Mouse (Mus musculus) adipocyte (in vitro differentiated cells): ENCODE results near the gene Esrrg.
A peak's percentile ranks its signal among the peaks of the same experiment; 100 is the strongest.

Source experiments
- DNase-seq: peaks from one replicate; pipeline ENCODE4 v3.0.0-alpha.2; 2016; ENCODE audit warnings: low spot score

Gene Esrrg

GRCm38 (mm10) chr1:187997584-187998338 is 389.2 kb downstream of the Esrrg start:
- no peak for DNase-seq

GRCm38 (mm10) chr1:187999121-187999520 is 390.5 kb downstream of the Esrrg start:
- DNase-seq = no peak

- DNase-seq = no peak
Observed at GRCm38 (mm10) chr1:188000189-188000588, 391.6 kb downstream of the Esrrg start.

GRCm38 (mm10) chr1:188006820-188007491 is 398.4 kb downstream of the Esrrg start:
- DNase-seq = no peak

GRCm38 (mm10) chr1:188008476-188008875 is 399.9 kb downstream of the Esrrg start:
- DNase-seq = no peak

GRCm38 (mm10) chr1:188009868-188010267 is 401.3 kb downstream of the Esrrg start:
- no peak for DNase-seq

- DNase-seq = no peak
Observed at GRCm38 (mm10) chr1:188010860-188011259, 402.3 kb downstream of the Esrrg start.

GRCm38 (mm10) chr1:188014411-188014810 is 405.8 kb downstream of the Esrrg start:
- DNase-seq = no peak

GRCm38 (mm10) chr1:188017956-188018862 is 409.6 kb downstream of the Esrrg start:
- DNase-seq = no peak

GRCm38 (mm10) chr1:188029205-188029604 is 420.6 kb downstream of the Esrrg start:
- DNase-seq = no peak

- no peak for DNase-seq
Observed at GRCm38 (mm10) chr1:188030116-188030515, 421.5 kb downstream of the Esrrg start.

- no peak for DNase-seq
Observed at GRCm38 (mm10) chr1:188031276-188031675, 422.7 kb downstream of the Esrrg start.

- no peak for DNase-seq
Observed at GRCm38 (mm10) chr1:188035957-188036356, 427.4 kb downstream of the Esrrg start.

- no peak for DNase-seq
Observed at GRCm38 (mm10) chr1:188046691-188047121, 438.1 kb downstream of the Esrrg start.

- DNase-seq = no peak
Observed at GRCm38 (mm10) chr1:188047148-188047547, 438.6 kb downstream of the Esrrg start.

- DNase-seq = peak; percentile 46
Observed at GRCm38 (mm10) chr1:188055888-188056287, 447.3 kb downstream of the Esrrg start.

GRCm38 (mm10) chr1:188057892-188058291 is 449.3 kb downstream of the Esrrg start:
- no peak for DNase-seq

GRCm38 (mm10) chr1:188059006-188059405 is 450.4 kb downstream of the Esrrg start:
- DNase-seq = no peak

- no peak for DNase-seq
Observed at GRCm38 (mm10) chr1:188060493-188060892, 451.9 kb downstream of the Esrrg start.

GRCm38 (mm10) chr1:188068833-188069232 is 460.2 kb downstream of the Esrrg start:
- DNase-seq = no peak

- no peak for DNase-seq
Observed at GRCm38 (mm10) chr1:188069849-188070248, 461.3 kb downstream of the Esrrg start.

GRCm38 (mm10) chr1:188077561-188078195 is 469.1 kb downstream of the Esrrg start:
- DNase-seq = peak; percentile 39
